Mouse (Mus musculus) CH12.LX (cell line): Measurements from ENCODE around the gene Dpep3. TPM values are rescaled to one million over a fixed set of nuclear protein-coding genes. Genes with fewer than 3 reads are reported as not detected.

Source experiments
- DNase-seq: peaks from one replicate; pipeline ENCODE4 v3.0.0-alpha.2; 2013; ENCODE audit errors: extremely low read depth
- H3K27ac ChIP-seq: 2 replicates; pipeline ENCODE4 v1.5.1; 2012; ENCODE audit warnings: low read depth, mild to moderate bottlenecking, control low read depth, moderate library complexity; ENCODE audit not compliant: insufficient read depth
- H3K27me3 ChIP-seq: replicated peaks from 2 replicates; pipeline ENCODE3; 2012; ENCODE audit warnings: inconsistent platforms
- H3K36me3 ChIP-seq, 2 experiments: replicated peaks in 1 of 2; 2 replicates each; pipeline versions ENCODE3 to v1.6.1; 2012; ENCODE audit warnings: inconsistent platforms in 1 of 2, low read length in 1 of 2, mild to moderate bottlenecking in 1 of 2, mixed read lengths in 1 of 2, moderate library complexity in 1 of 2; ENCODE audit not compliant: control insufficient read depth in 1 of 2, insufficient read depth in 1 of 2
- H3K4me1 ChIP-seq, 2 experiments: 2 replicates each; pipeline ENCODE4 v1.6.1; 2012; ENCODE audit warnings: inconsistent platforms in 1 of 2, moderate library complexity in 1 of 2; ENCODE audit not compliant: insufficient read depth in 2 of 2, control insufficient read depth in 1 of 2
- H3K4me2 ChIP-seq: 2 replicates; pipeline ENCODE4 v1.6.1; 2012; ENCODE audit warnings: low read depth, mild to moderate bottlenecking, control low read depth; ENCODE audit not compliant: poor library complexity, insufficient read depth, severe bottlenecking
- H3K4me3 ChIP-seq, 3 experiments: fragments of 150-350 bp in 1 of 3; sonication (generic) in 1 of 3; replicated peaks in 1 of 3; 2 replicates each; pipeline versions ENCODE3 to v1.5.1; 2011 to 2012; ENCODE audit warnings: low read depth in 2 of 3, low read length in 2 of 3, mild to moderate bottlenecking in 2 of 3, moderate library complexity in 2 of 3, control low read depth in 1 of 3, improper control_type of control experiment in 1 of 3, inconsistent platforms in 1 of 3, mixed read lengths in 1 of 3; ENCODE audit not compliant: poor library complexity in 1 of 3
- H3K79me2 ChIP-seq: replicated peaks from 2 replicates; pipeline ENCODE4 v1.6.1; 2012; ENCODE audit warnings: mild to moderate bottlenecking, moderate library complexity; ENCODE audit not compliant: control insufficient read depth, poor library complexity, insufficient read depth, severe bottlenecking; ENCODE audit errors: extremely low read depth
- H3K9ac ChIP-seq: 2 replicates; pipeline ENCODE4 v1.6.1; 2012; ENCODE audit warnings: low read depth, mild to moderate bottlenecking, control low read depth, moderate library complexity; ENCODE audit not compliant: insufficient read depth
- H3K9me3 ChIP-seq: replicated peaks from 2 replicates; pipeline ENCODE3; 2012; ENCODE audit warnings: low read length, inconsistent platforms, mixed read lengths
- BHLHE40 ChIP-seq: IDR thresholded peaks from 2 replicates; pipeline ENCODE4 v1.6.1; 2011; ENCODE audit warnings: mild to moderate bottlenecking, low read depth, low read length, improper control_type of control experiment
- CHD1 ChIP-seq: IDR thresholded peaks from 2 replicates; pipeline ENCODE4 v1.6.1; 2012; ENCODE audit warnings: low read depth, low read length, improper control_type of control experiment, inconsistent platforms
- CHD2 ChIP-seq: IDR thresholded peaks from 2 replicates; pipeline ENCODE4 v1.6.1; 2011; ENCODE audit warnings: low read length, improper control_type of control experiment
- CTCF ChIP-seq, 2 experiments: IDR thresholded peaks in 1 of 2; conservative IDR thresholded peaks in 1 of 2; 2 replicates each; pipeline ENCODE4 v1.5.1; 2011 to 2012; ENCODE audit warnings: low read depth in 2 of 2, low read length in 2 of 2, improper control_type of control experiment in 1 of 2, inconsistent platforms in 1 of 2, mild to moderate bottlenecking in 1 of 2, moderate library complexity in 1 of 2
- E2F4 ChIP-seq: IDR thresholded peaks from 2 replicates; pipeline ENCODE4 v1.6.1; 2011; ENCODE audit warnings: low read depth, low read length, improper control_type of control experiment; ENCODE audit not compliant: insufficient replicate concordance
- ELF1 ChIP-seq: IDR thresholded peaks from 2 replicates; pipeline ENCODE4 v1.6.1; 2014; ENCODE audit warnings: low read depth, mild to moderate bottlenecking, inconsistent platforms, low read length, improper control_type of control experiment
- EP300 ChIP-seq: IDR thresholded peaks from 2 replicates; pipeline ENCODE4 v1.6.1; 2011; ENCODE audit warnings: low read length, improper control_type of control experiment
- JUN ChIP-seq: IDR thresholded peaks from 2 replicates; pipeline ENCODE4 v1.6.1; 2011; ENCODE audit warnings: low read depth, mild to moderate bottlenecking, low read length, improper control_type of control experiment, moderate library complexity; ENCODE audit not compliant: insufficient read depth
- JUND ChIP-seq: conservative IDR thresholded peaks from 2 replicates; pipeline ENCODE4 v1.6.1; 2011; ENCODE audit warnings: low read depth, low read length, improper control_type of control experiment
- MAZ ChIP-seq: IDR thresholded peaks from 2 replicates; pipeline ENCODE4 v1.6.1; 2012; ENCODE audit warnings: low read depth, mild to moderate bottlenecking, inconsistent platforms, low read length, improper control_type of control experiment, moderate library complexity
- POLR2AphosphoS2 ChIP-seq: IDR thresholded peaks from 2 replicates; pipeline ENCODE4 v1.6.1; 2011; ENCODE audit warnings: low read depth, low read length, improper control_type of control experiment
- RAD21 ChIP-seq: IDR thresholded peaks from 2 replicates; pipeline ENCODE4 v1.6.1; 2011; ENCODE audit warnings: low read depth, mild to moderate bottlenecking, low read length, improper control_type of control experiment, moderate library complexity
- SIN3A ChIP-seq: IDR thresholded peaks from 2 replicates; pipeline ENCODE4 v1.6.1; 2012; ENCODE audit warnings: low read length, improper control_type of control experiment, inconsistent platforms
- SMC3 ChIP-seq: IDR thresholded peaks from 2 replicates; pipeline ENCODE4 v1.6.1; 2011; ENCODE audit warnings: low read depth, low read length, improper control_type of control experiment
- USF2 ChIP-seq: conservative IDR thresholded peaks from 2 replicates; pipeline ENCODE4 v1.6.1; 2011; ENCODE audit warnings: low read depth, low read length, improper control_type of control experiment
- ZC3H11A ChIP-seq: IDR thresholded peaks from 2 replicates; pipeline ENCODE4 v1.6.1; 2012; ENCODE audit warnings: low read depth, mild to moderate bottlenecking, inconsistent platforms, low read length, improper control_type of control experiment
- ZMIZ1 ChIP-seq: IDR thresholded peaks from 2 replicates; pipeline ENCODE4 v1.6.1; 2012; ENCODE audit warnings: low read depth, mild to moderate bottlenecking, inconsistent platforms, low read length, improper control_type of control experiment
- ZNF384 ChIP-seq: IDR thresholded peaks from 2 replicates; pipeline ENCODE4 v1.6.1; 2012; ENCODE audit warnings: low read depth, low read length, improper control_type of control experiment, inconsistent platforms
- dilution Hi-C: fragments of 300-500 bp; cut with MboI; formaldehyde crosslinking; loops from 2 replicates; pipeline ENCODE4 v1.14.3; 2020; ENCODE audit warnings: low sequenced_read_pairs; ENCODE audit not compliant: extremely low pct_unique_long_range_greater_than_20kb, extremely low pct_ligation_motif_present
- in situ Hi-C: fragments of 300-500 bp; cut with MboI; formaldehyde crosslinking; loops from 3 replicates; pipeline ENCODE4 v1.14.3; 2019; ENCODE audit warnings: low sequenced_read_pairs, low pct_ligation_motif_present, low pct_unique_long_range_greater_than_20kb, mixed read lengths
- polyA plus RNA-seq: library from polyadenylated mRNA; unstranded; fragments of >175 nt; gene quantifications from 2 replicates; pipeline ENCODE4 v1.2.1, GENCODE M21; 2012; ENCODE audit warnings: low read depth; ENCODE audit not compliant: insufficient read length
- total RNA-seq, 2 experiments: library from RNA; depleted of rRNA; stranded (reverse); fragments of 300-350 nt in 1 of 2; fragments of >200 nt in 1 of 2; gene quantifications; 2 replicates each; pipeline ENCODE4 v1.2.3; 2012 to 2014

Gene Dpep3
- total and polyA plus RNA-seq, 3 experiments, result not detected

DNA sequence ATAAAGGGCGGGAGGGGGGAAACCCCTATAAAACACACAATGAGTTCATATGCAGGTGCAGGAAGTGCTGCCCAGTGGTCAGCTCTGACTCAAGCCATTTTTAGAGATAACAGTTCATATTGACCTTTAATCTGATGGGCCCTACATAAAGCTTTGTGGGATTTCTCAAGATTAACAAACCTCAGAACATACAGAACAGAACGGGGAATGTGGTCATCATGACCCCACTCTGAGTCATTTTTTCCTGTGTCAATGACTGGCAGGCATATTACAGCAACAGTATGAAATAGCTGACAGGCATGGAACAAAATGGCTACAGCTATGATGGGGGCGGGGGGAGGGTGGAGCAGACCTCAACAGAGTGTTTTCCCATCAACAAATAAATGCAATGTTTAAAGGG, 27.9 kb upstream of the Dpep3 start (continued):
- no peak for TF ChIP-seq CHD1

DNA sequence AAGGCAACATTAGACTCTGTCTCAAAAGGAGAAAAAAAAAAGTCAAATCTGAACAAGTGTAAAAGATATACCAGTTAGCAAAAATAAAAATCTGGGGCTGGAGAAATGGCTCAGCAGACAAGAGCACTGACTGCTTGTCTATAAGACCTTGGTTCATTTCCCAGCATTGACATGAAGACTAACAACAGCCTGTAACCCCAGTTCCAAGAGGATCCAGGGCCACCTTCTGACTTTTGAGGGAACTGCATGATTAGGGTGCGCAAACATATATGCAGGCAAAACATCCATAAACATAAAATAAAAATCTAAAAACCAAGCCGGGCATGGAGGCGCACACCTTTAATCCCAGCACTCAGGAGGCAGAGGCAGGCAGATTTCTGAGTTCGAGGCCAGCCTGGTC, 27.2 kb upstream of the Dpep3 start:
- no peak overlapping the region for H3K4me3 ChIP-seq
- H3K4me2 ChIP-seq, result no peak overlapping the region
- no peak overlapping the region for H3K9ac ChIP-seq
- no peak overlapping the region for H3K27ac ChIP-seq
- no peaks in the 10 kb centered on the region for H3K9me3 ChIP-seq
- peaks cover 9% of the 10 kb centered on the region for H3K79me2 ChIP-seq
- DNase-seq, result no peak
- dilution Hi-C loops, result no loop called here
- no peaks in the 10 kb centered on the region for H3K27me3 ChIP-seq
- TF ChIP-seq RAD21, result peak; percentile 43
- peak in 1 of 2 experiments; percentile 53; a peak in 2 of 4 replicates for TF ChIP-seq CTCF (conservative IDR thresholded peaks at IDR 0.05 in 1 of 2, IDR thresholded peaks at IDR 0.05 in 1 of 2; ENCODE audit: low read depth in 2 of 2, low read length in 2 of 2)
- TF ChIP-seq POLR2AphosphoS2, result no peak
- peak; percentile 40 for TF ChIP-seq SMC3
- peaks cover 0 to 15% of the 10 kb centered on the region in 2 experiments for H3K36me3 ChIP-seq
- in situ Hi-C loops, result no loop called here
- H3K4me1 ChIP-seq, result peaks cover 10 to 32% of the 10 kb centered on the region in 2 experiments

DNA sequence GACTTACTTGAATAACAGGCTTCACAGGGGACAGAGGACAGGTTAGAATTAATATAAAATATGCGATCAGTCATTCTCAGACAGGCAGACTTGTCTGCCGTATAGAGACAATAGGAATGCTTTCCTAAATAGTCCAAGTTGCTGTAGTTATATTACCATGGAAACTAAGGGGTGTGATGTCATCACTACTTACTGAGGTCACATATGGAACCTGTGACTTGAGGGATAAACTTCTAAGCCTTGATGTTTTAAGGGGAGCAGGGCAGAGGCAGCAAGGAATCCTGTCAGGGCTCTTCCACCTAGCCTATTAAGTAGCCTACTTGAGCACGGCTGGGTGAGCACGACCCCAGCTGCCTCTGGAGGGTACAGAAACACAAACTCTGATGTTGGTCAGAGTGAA, 26.6 kb upstream of the Dpep3 start, which contains the start of gene Dpep2nb:
Gene Dpep2nb (minus strand): TSS at position 101 of the 400 bp plus-strand sequence.
- Histone ChIP-seq H3K9me3 (no peaks in the 10 kb centered on the region), H3K4me1 (peaks cover 10 to 32% of the 10 kb centered on the region in 2 experiments), H3K9ac (no peak within 1 kb of the TSS), H3K36me3 (peaks cover 0 to 15% of the 10 kb centered on the region in 2 experiments), H3K4me3 (no peak within 1 kb of the TSS), H3K79me2 (peaks cover 9% of the 10 kb centered on the region), H3K27me3 (no peaks in the 10 kb centered on the region), H3K4me2 (no peak within 1 kb of the TSS), H3K27ac (no peak within 1 kb of the TSS)
- in situ Hi-C loops (no loop called here), dilution Hi-C loops (no loop called here)
- no peak for DNase-seq
- TF ChIP-seq ELF1 (no peak), CHD2 (no peak), JUND (no peak), EP300 (no peak), CTCF (conservative IDR thresholded peaks at IDR 0.05 in 1 of 2, IDR thresholded peaks at IDR 0.05 in 1 of 2; ENCODE audit: low read depth in 2 of 2, low read length in 2 of 2) (no peak), SIN3A (no peak), JUN (no peak), E2F4 (no peak), USF2 (no peak), ZMIZ1 (no peak), ZNF384 (no peak), MAZ (no peak), BHLHE40 (no peak), ZC3H11A (no peak)
